Mouse (Mus musculus) kidney, embryonic 14.5 days (tissue): ENCODE measurements around the gene Art3. TPM values are rescaled to one million over a fixed set of nuclear protein-coding genes. Genes with fewer than 3 reads are reported as not detected.
"Not testable (repeated sequence)": the region's sequence is repeated elsewhere in the genome, so short reads cannot be mapped to it uniquely, and the experiment has no call there.

Experiments used
- ATAC-seq: fragments of 200-750 bp; cut with Nextera tagmentation; 2 replicates; pipeline ENCODE4 v1.8.0; 2017; ENCODE audit warnings: moderate number of reproducible peaks, mild to moderate bottlenecking, moderate TSS enrichment, moderate library complexity; ENCODE audit not compliant: low FRiP score, low TSS enrichment
- H3K27ac ChIP-seq: fragments of 300-500 bp; sonication (generic); 2 replicates; pipeline ENCODE4 v1.5.1; 2014; ENCODE audit warnings: low read depth, mild to moderate bottlenecking, low read length, moderate library complexity, mixed read lengths
- H3K27me3 ChIP-seq: fragments of 300-500 bp; sonication (generic); 2 replicates; pipeline ENCODE4 v1.6.1; 2014; ENCODE audit warnings: mild to moderate bottlenecking, low read length; ENCODE audit not compliant: control insufficient read depth, insufficient read depth
- H3K36me3 ChIP-seq: fragments of 300-500 bp; sonication (generic); 2 replicates; pipeline ENCODE4 v1.6.1; 2014; ENCODE audit warnings: low read length, mixed read lengths; ENCODE audit not compliant: control insufficient read depth, insufficient read depth
- H3K4me1 ChIP-seq: fragments of 300-500 bp; sonication (generic); 2 replicates; pipeline ENCODE4 v1.6.1; 2014; ENCODE audit warnings: low read length, mixed read lengths; ENCODE audit not compliant: control insufficient read depth, insufficient read depth
- H3K4me2 ChIP-seq: fragments of 300-500 bp; sonication (generic); replicated peaks from 2 replicates; pipeline ENCODE4 v1.6.1; 2014; ENCODE audit warnings: low read depth, mild to moderate bottlenecking, low read length
- H3K4me3 ChIP-seq: fragments of 300-500 bp; sonication (generic); 2 replicates; pipeline ENCODE4 v1.5.1; 2014; ENCODE audit warnings: mild to moderate bottlenecking, low read length
- H3K9ac ChIP-seq: fragments of 300-500 bp; sonication (generic); 2 replicates; pipeline ENCODE4 v1.6.1; 2014; ENCODE audit warnings: low read depth, mild to moderate bottlenecking, low read length, moderate library complexity
- H3K9me3 ChIP-seq: fragments of 300-500 bp; sonication (generic); 2 replicates; pipeline ENCODE4 v1.6.1; 2016; ENCODE audit warnings: low read length; ENCODE audit not compliant: control insufficient read depth
- WGBS: fragments of 180-500 bp; shearing (Covaris S2); extraction: QIAGEN DNeasy Blood & Tissue Kit; methylation state at CpG from one replicate; pipeline ENCODE4 v1.1.7; 2014; 5-methylcytosine and 5-hydroxymethylcytosine counted together
- polyA plus RNA-seq: library from polyadenylated mRNA; unstranded; fragments of >200 nt; fragmentation: Nextera tagmentation; extraction: Ambion mirVana; gene quantifications from 2 replicates; pipeline ENCODE4 v1.2.1, GENCODE M21; 2014

Gene Art3
- polyA plus RNA-seq, 1 experiment from 2014 or later: 1.7 TPM

GRCm38 (mm10) chr5:92352716-92353115, 21.1 kb downstream of the Art3 start:
- H3K4me1 ChIP-seq, H3K4me3 ChIP-seq, H3K27me3 ChIP-seq, H3K27ac ChIP-seq, H3K4me2 ChIP-seq, H3K9me3 ChIP-seq, H3K36me3 ChIP-seq, H3K9ac ChIP-seq, ATAC-seq: not testable (repeated sequence)
- 81% methylated on average over 4 of the region's 4 CpGs for WGBS

GRCm38 (mm10) chr5:92353517-92353916, 21.9 kb downstream of the Art3 start:
- 48% methylated on average over 11 of the region's 11 CpGs for WGBS
- H3K9ac ChIP-seq: no peak overlapping the region

GRCm38 (mm10) chr5:92358033-92358432, 26.4 kb downstream of the Art3 start:
- no peaks in the 10 kb centered on the region; the same call in 1 of the 2 replicates for H3K27me3 ChIP-seq
- H3K9me3 ChIP-seq: no peaks in the 10 kb centered on the region
- no peak overlapping the region for H3K4me3 ChIP-seq
- H3K4me2 ChIP-seq: no peak overlapping the region
- 29% methylated on average over 11 of the region's 12 CpGs for WGBS
- H3K27ac ChIP-seq: no peak overlapping the region
- H3K4me1 ChIP-seq: no peaks in the 10 kb centered on the region
- H3K9ac ChIP-seq: no peak overlapping the region
- ATAC-seq: peak; percentile 73
- H3K36me3 ChIP-seq: no peaks in the 10 kb centered on the region

More at GRCm38 (mm10) chr5:92353517-92353916, 21.9 kb downstream of the Art3 start:
- Histone ChIP-seq H3K27ac (no peak overlapping the region), H3K4me2 (no peak overlapping the region), H3K4me1 (0 out of 2 replicates have a peak, but pooled peaks cover 1% of the 10 kb centered on the region), H3K9me3 (no peaks in the 10 kb centered on the region), H3K4me3 (no peak overlapping the region), H3K27me3 (no peaks in the 10 kb centered on the region; the same call in 1 of the 2 replicates), H3K36me3 (no peaks in the 10 kb centered on the region)
- no peak for ATAC-seq

- Histone ChIP-seq H3K27ac (no peak overlapping the region), H3K9ac (no peak overlapping the region), H3K4me2 (no peak overlapping the region), H3K36me3 (no peaks in the 10 kb centered on the region), H3K4me3 (no peak overlapping the region), H3K9me3 (no peaks in the 10 kb centered on the region), H3K4me1 (no peaks in the 10 kb centered on the region), H3K27me3 (no peaks in the 10 kb centered on the region; the same call in 1 of the 2 replicates)
- 83% methylated on average over 11 of the region's 11 CpGs for WGBS
- ATAC-seq: no peak
These were observed 27.3 kb downstream of the Art3 start for GRCm38 (mm10) chr5:92358767-92359455.

DNA sequence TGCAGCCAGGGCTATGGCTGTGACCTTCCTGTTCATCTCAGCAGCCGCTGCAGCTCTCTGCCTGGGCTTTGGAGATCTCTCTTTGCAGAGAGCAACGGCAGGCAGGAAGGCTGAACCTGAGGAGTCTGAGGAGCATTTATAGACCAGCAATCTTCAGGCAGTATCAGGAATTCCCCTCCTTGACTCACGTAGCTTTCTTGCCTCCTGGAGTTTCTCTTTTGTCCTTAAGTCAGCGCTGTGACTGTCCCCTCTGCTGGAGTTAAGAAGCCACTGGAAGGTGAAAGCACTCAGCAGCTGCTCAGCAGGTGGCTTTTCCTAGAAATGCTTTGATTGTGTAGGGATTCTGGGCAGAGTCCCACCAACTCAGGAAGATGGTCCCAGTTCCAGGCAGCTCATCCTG, 31.6 kb downstream of the Art3 start:
- Histone ChIP-seq H3K27me3 (no peaks in the 10 kb centered on the region; the same call in 1 of the 2 replicates), H3K4me2 (no peak overlapping the region), H3K27ac (no peak overlapping the region), H3K4me3 (no peak overlapping the region), H3K9ac (no peak overlapping the region), H3K9me3 (no peaks in the 10 kb centered on the region), H3K4me1 (no peaks in the 10 kb centered on the region), H3K36me3 (no peaks in the 10 kb centered on the region)
- ATAC-seq: no peak
- WGBS: 10% methylated on average over 4 of the region's 4 CpGs

GRCm38 (mm10) chr5:92364011-92364410, 32.4 kb downstream of the Art3 start:
- Histone ChIP-seq H3K4me2 (no peak overlapping the region), H3K27ac (no peak overlapping the region), H3K4me1 (no peaks in the 10 kb centered on the region), H3K36me3 (no peaks in the 10 kb centered on the region), H3K9me3 (no peaks in the 10 kb centered on the region), H3K27me3 (no peaks in the 10 kb centered on the region), H3K9ac (no peak overlapping the region), H3K4me3 (no peak overlapping the region)
- WGBS: 91% methylated on average over 5 of the region's 5 CpGs
- no peak for ATAC-seq

- WGBS: 79% methylated on average over 11 of the region's 11 CpGs
- Histone ChIP-seq H3K4me1 (no peaks in the 10 kb centered on the region), H3K4me3 (no peak overlapping the region), H3K27me3 (no peaks in the 10 kb centered on the region), H3K9ac (no peak overlapping the region), H3K36me3 (no peaks in the 10 kb centered on the region), H3K27ac (no peak overlapping the region), H3K9me3 (no peaks in the 10 kb centered on the region), H3K4me2 (no peak overlapping the region)
- ATAC-seq: no peak
These were observed 33.6 kb downstream of the Art3 start for GRCm38 (mm10) chr5:92365146-92365705.

GRCm38 (mm10) chr5:92366565-92366964, 34.9 kb downstream of the Art3 start:
- no peak overlapping the region for H3K27ac ChIP-seq
- H3K27me3 ChIP-seq: no peaks in the 10 kb centered on the region
- no peaks in the 10 kb centered on the region for H3K4me1 ChIP-seq
- no peaks in the 10 kb centered on the region for H3K9me3 ChIP-seq
- H3K4me3 ChIP-seq: no peak overlapping the region
- no peak for ATAC-seq
- 39% methylated on average over 6 of the region's 6 CpGs for WGBS
- H3K9ac ChIP-seq: no peak overlapping the region
- H3K4me2 ChIP-seq: no peak overlapping the region
- no peaks in the 10 kb centered on the region for H3K36me3 ChIP-seq

GRCm38 (mm10) chr5:92368392-92368791, 36.8 kb downstream of the Art3 start:
- Histone ChIP-seq H3K27me3 (no peaks in the 10 kb centered on the region), H3K27ac (no peak overlapping the region), H3K9ac (no peak overlapping the region), H3K4me1 (no peaks in the 10 kb centered on the region), H3K9me3 (no peaks in the 10 kb centered on the region), H3K4me2 (no peak overlapping the region), H3K36me3 (no peaks in the 10 kb centered on the region), H3K4me3 (no peak overlapping the region)
- ATAC-seq: no peak
- 73% methylated on average over 10 of the region's 10 CpGs for WGBS
